Mouse (Mus musculus): Measurements from ENCODE around the gene Pex11a. TPM values are rescaled to one million over a fixed set of nuclear protein-coding genes. Genes with fewer than 3 reads are reported as not detected.

Pex11a gene
- 51.5 TPM for polyA plus RNA-seq (2014; fragmentation: Illumina TruSeq; extraction: RNeasy Lipid Tissue Mini Kit (QIAGEN cat#74804); ENCODE audit: low read depth, low replicate concordance)

DNA sequence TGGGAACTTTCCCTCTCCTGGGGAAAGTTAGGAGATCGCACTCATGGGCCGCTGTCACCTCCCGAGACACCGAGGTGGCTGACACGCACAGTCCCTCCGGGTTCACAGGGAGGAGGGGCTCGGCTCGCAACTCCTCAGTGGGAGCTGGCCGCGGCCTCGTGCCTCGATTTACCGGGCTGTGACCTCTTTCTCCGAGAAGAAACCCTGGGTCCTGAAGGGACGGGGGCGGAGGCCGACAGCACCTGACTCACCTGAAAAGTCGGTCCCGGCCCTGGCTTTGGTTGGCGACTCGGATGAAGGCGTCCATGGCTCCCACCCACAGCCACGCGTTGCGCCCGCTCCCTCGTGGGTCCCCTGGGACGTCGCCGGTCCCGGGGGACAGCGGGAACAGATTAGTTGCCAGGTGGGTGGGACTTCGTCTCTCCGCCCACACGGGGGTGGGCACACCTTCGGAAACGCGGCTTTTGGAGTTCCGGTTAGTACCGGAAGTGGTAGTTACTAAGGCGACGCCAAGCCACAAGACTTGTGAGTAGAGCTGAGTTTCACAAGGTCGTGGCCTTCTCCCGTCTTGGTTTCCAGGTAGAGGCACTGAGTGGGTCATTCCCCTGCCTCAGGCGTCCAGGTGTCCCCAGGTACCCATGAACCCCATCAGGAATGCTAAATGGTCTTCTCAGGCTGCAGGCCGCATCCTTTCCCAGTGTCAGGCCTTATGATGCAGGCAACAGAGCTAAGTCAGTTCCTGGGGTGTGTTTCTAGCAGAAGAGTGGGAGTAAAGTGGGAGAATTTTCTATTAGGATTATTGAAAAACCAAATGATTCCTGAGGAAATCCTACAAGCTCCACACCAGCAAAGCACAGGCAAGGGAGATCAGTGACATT, at the start of gene Pex11a, which contains the start of gene Wdr93:
Pex11a (minus strand) TSS at position 473 of the 878 bp plus-strand sequence.
Wdr93 (plus strand) TSS at position 505 of the 878 bp plus-strand sequence.

DNA sequence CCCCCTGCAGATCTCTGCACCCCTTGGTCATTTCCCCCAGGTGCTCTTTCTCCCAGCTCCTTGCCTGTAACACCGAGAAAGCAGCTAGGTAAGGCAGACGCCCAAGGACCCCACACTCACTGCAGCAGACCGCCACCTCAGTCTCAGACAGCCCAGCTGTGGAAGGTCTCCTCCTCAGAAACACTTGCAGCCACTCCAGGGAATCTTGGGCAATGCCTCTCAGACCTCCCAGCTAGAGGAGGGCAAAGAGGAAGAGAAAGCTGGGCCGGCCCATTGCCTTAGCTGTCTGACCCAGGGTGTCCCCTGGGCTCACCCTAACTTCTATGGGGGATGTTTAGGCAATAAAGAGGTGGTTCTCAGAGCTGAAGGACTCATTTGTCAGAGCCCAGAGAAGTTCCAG, 10.3 kb downstream of the Pex11a start, which contains the start of gene Plin1:
Plin1 (minus strand) TSS at position 282 of the 400 bp plus-strand sequence.

DNA sequence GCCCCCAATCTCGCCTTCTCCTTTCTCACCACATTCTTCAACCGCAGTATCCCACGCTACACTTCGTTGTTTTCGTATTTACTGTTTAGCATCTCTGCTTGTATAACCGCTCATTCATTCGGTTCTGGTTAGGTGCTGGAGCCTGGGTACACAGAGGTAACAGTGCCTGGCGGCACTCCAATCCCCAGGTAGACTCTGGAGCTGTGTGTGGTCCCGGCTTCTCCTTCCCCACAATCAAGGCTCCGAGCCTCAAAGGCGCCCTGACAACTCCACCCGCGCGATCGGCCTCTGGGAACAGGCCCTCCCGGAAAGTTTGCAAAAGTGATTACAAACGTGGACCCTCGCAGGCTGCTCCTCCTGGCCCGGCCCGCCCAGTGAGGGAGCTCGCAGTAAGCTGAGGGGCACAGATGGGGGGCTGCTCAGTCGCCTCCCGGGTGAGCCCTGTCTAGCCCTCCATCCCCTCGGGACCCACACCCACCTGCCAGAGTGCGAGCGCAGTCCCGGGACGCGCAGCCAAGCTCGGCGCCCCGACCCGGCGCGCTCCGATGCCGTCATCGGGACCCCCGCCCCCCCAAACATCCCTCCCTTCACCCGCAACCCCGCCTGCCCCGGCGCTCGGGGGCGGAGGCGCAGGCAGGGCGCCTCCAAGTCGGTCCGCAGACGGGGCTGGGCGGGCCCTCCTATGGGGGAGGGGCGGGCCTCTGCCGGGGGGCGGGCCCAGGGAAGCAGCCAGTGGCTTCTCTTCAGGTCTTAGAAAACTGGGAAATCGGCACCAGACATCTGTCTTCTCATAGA, 27.5 kb downstream of the Pex11a start, which contains the start of gene Kif7:
Kif7 (minus strand) TSS at position 534 of the 795 bp plus-strand sequence.

Other genes starting within 250 kb of the Pex11a start
- not detected for gene Rhcg, start 125.5 kb downstream of the Pex11a start, polyA plus RNA-seq (2014; fragmentation: Illumina TruSeq; extraction: RNeasy Lipid Tissue Mini Kit (QIAGEN cat#74804); ENCODE audit: low read depth, low replicate concordance)
- gene Ticrr, start 82.9 kb downstream of the Pex11a start, polyA plus RNA-seq (2014; fragmentation: Illumina TruSeq; extraction: RNeasy Lipid Tissue Mini Kit (QIAGEN cat#74804); ENCODE audit: low read depth, low replicate concordance), result not detected
- 0.08 TPM for gene Kif7, start 27.4 kb downstream of the Pex11a start, polyA plus RNA-seq (2014; fragmentation: Illumina TruSeq; extraction: RNeasy Lipid Tissue Mini Kit (QIAGEN cat#74804); ENCODE audit: low read depth, low replicate concordance)
- 0.13 TPM for gene Plin1, start 10.2 kb downstream of the Pex11a start, polyA plus RNA-seq (2014; fragmentation: Illumina TruSeq; extraction: RNeasy Lipid Tissue Mini Kit (QIAGEN cat#74804); ENCODE audit: low read depth, low replicate concordance)
- 0.42 TPM for gene Wdr93, start within 50 bp of the Pex11a start, polyA plus RNA-seq (2014; fragmentation: Illumina TruSeq; extraction: RNeasy Lipid Tissue Mini Kit (QIAGEN cat#74804); ENCODE audit: low read depth, low replicate concordance)
- not detected for gene Mesp1, start 50.7 kb upstream of the Pex11a start, polyA plus RNA-seq (2014; fragmentation: Illumina TruSeq; extraction: RNeasy Lipid Tissue Mini Kit (QIAGEN cat#74804); ENCODE audit: low read depth, low replicate concordance)
- not detected for gene Mesp2, start 67.6 kb upstream of the Pex11a start, polyA plus RNA-seq (2014; fragmentation: Illumina TruSeq; extraction: RNeasy Lipid Tissue Mini Kit (QIAGEN cat#74804); ENCODE audit: low read depth, low replicate concordance)
- gene Anpep, start 117.9 kb upstream of the Pex11a start, polyA plus RNA-seq (2014; fragmentation: Illumina TruSeq; extraction: RNeasy Lipid Tissue Mini Kit (QIAGEN cat#74804); ENCODE audit: low read depth, low replicate concordance), result 26.7 TPM
- 24.2 TPM for gene Ap3s2, start 177.5 kb upstream of the Pex11a start, polyA plus RNA-seq (2014; fragmentation: Illumina TruSeq; extraction: RNeasy Lipid Tissue Mini Kit (QIAGEN cat#74804); ENCODE audit: low read depth, low replicate concordance)
- 3.7 TPM for gene Arpin, start 192.2 kb upstream of the Pex11a start, polyA plus RNA-seq (2014; fragmentation: Illumina TruSeq; extraction: RNeasy Lipid Tissue Mini Kit (QIAGEN cat#74804); ENCODE audit: low read depth, low replicate concordance)